Mouse (Mus musculus) CH12.LX (cell line): ENCODE results near the gene Kdelr1.

Source experiments
- CHD1 ChIP-seq: IDR thresholded peaks from 2 replicates; pipeline ENCODE4 v1.6.1; 2012; ENCODE audit warnings: low read depth, low read length, improper control_type of control experiment, inconsistent platforms
- CTCF ChIP-seq, 2 experiments: IDR thresholded peaks in 1 of 2; conservative IDR thresholded peaks in 1 of 2; 2 replicates each; pipeline ENCODE4 v1.5.1; 2011 to 2012; ENCODE audit warnings: low read depth in 2 of 2, low read length in 2 of 2, improper control_type of control experiment in 1 of 2, inconsistent platforms in 1 of 2, mild to moderate bottlenecking in 1 of 2, moderate library complexity in 1 of 2
- HCFC1 ChIP-seq: IDR thresholded peaks from 2 replicates; pipeline ENCODE4 v1.6.1; 2012; ENCODE audit warnings: low read depth, mild to moderate bottlenecking, inconsistent platforms, low read length, improper control_type of control experiment
- JUND ChIP-seq: conservative IDR thresholded peaks from 2 replicates; pipeline ENCODE4 v1.6.1; 2011; ENCODE audit warnings: low read depth, low read length, improper control_type of control experiment
- KAT2A ChIP-seq: IDR thresholded peaks from 2 replicates; pipeline ENCODE4 v1.6.1; 2012; ENCODE audit warnings: low read length, improper control_type of control experiment, inconsistent platforms; ENCODE audit not compliant: insufficient replicate concordance
- MAX ChIP-seq: IDR thresholded peaks from 2 replicates; pipeline ENCODE4 v1.6.1; 2011; ENCODE audit warnings: low read length, improper control_type of control experiment
- MAZ ChIP-seq: IDR thresholded peaks from 2 replicates; pipeline ENCODE4 v1.6.1; 2012; ENCODE audit warnings: low read depth, mild to moderate bottlenecking, inconsistent platforms, low read length, improper control_type of control experiment, moderate library complexity
- POLR2A ChIP-seq: IDR thresholded peaks from 2 replicates; pipeline ENCODE4 v1.6.1; 2011; ENCODE audit warnings: low read depth, mild to moderate bottlenecking, improper control_type of control experiment, low read length
- RAD21 ChIP-seq: IDR thresholded peaks from 2 replicates; pipeline ENCODE4 v1.6.1; 2011; ENCODE audit warnings: low read depth, mild to moderate bottlenecking, low read length, improper control_type of control experiment, moderate library complexity
- RCOR1 ChIP-seq: conservative IDR thresholded peaks from 2 replicates; pipeline ENCODE4 v1.6.1; 2012; ENCODE audit warnings: low read depth, mild to moderate bottlenecking, inconsistent platforms, low read length, improper control_type of control experiment
- TCF12 ChIP-seq: IDR thresholded peaks from 2 replicates; pipeline ENCODE4 v1.6.1; 2014; ENCODE audit warnings: low read depth, mild to moderate bottlenecking, inconsistent platforms, low read length, improper control_type of control experiment
- ZKSCAN1 ChIP-seq: IDR thresholded peaks from 2 replicates; pipeline ENCODE4 v1.6.1; 2012; ENCODE audit warnings: low read depth, inconsistent platforms, low read length, improper control_type of control experiment, borderline replicate concordance
- ZMIZ1 ChIP-seq: IDR thresholded peaks from 2 replicates; pipeline ENCODE4 v1.6.1; 2012; ENCODE audit warnings: low read depth, mild to moderate bottlenecking, inconsistent platforms, low read length, improper control_type of control experiment

- TF ChIP-seq ZMIZ1 (no peak), POLR2A (no peak), MAZ (no peak), JUND (no peak), RAD21 (no peak), CTCF (conservative IDR thresholded peaks at IDR 0.05 in 1 of 2, IDR thresholded peaks at IDR 0.05 in 1 of 2; ENCODE audit: low read depth in 2 of 2, low read length in 2 of 2) (no peak), TCF12 (no peak), CHD1 (no peak), KAT2A (no peak), ZKSCAN1 (no peak), HCFC1 (no peak), RCOR1 (no peak), MAX (no peak)
These were observed 2.8 kb upstream of the Kdelr1 start for GRCm38 (mm10) chr7:45869787-45870186.
